Mouse (Mus musculus) MEL (cell line): ENCODE measurements around the gene Poln. TPM values are rescaled to one million over a fixed set of nuclear protein-coding genes. Genes with fewer than 3 reads are reported as not detected.

ENCODE experiments used
- DNase-seq: peaks from one replicate; pipeline ENCODE4 v3.0.0; 2011; ENCODE audit warnings: low read depth, low spot score
- H3K27ac ChIP-seq: 2 replicates; pipeline ENCODE4 v1.5.1; 2012; ENCODE audit warnings: low read depth, mild to moderate bottlenecking, control low read depth, low read length, moderate library complexity; ENCODE audit not compliant: control insufficient read depth
- H3K27me3 ChIP-seq, 2 experiments: fragments of 150-350 bp in 1 of 2; sonication (generic) in 1 of 2; 2 replicates each; pipeline ENCODE4 v1.6.1; 2012; ENCODE audit warnings: low read length in 2 of 2, mild to moderate bottlenecking in 2 of 2, improper control_type of control experiment in 1 of 2, moderate library complexity in 1 of 2; ENCODE audit not compliant: insufficient read depth in 2 of 2, control insufficient read depth in 1 of 2
- H3K36me3 ChIP-seq, 2 experiments: 2 replicates each; pipeline ENCODE4 v1.6.1; 2012 to 2014; ENCODE audit warnings: low read length in 2 of 2, improper control_type of control experiment in 1 of 2, inconsistent platforms in 1 of 2, mild to moderate bottlenecking in 1 of 2; ENCODE audit not compliant: insufficient read depth in 2 of 2, control insufficient read depth in 1 of 2
- H3K4me1 ChIP-seq, 2 experiments: fragments of 150-350 bp in 1 of 2; sonication (generic) in 1 of 2; 2 replicates each; pipeline ENCODE4 v1.6.1; 2012; ENCODE audit warnings: low read length in 2 of 2, improper control_type of control experiment in 1 of 2, mild to moderate bottlenecking in 1 of 2; ENCODE audit not compliant: insufficient read depth in 2 of 2, control insufficient read depth in 1 of 2
- H3K4me3 ChIP-seq, 2 experiments: fragments of 150-350 bp in 1 of 2; sonication (generic) in 1 of 2; 2 replicates each; pipeline ENCODE4 v1.5.1; 2012; ENCODE audit warnings: low read depth in 2 of 2, low read length in 2 of 2, mild to moderate bottlenecking in 2 of 2, moderate library complexity in 2 of 2, control low read depth in 1 of 2, improper control_type of control experiment in 1 of 2; ENCODE audit not compliant: control insufficient read depth in 1 of 2, insufficient read depth in 1 of 2
- H3K79me2 ChIP-seq: 2 replicates; pipeline ENCODE4 v1.6.1; 2012; ENCODE audit warnings: mild to moderate bottlenecking, low read length, moderate library complexity; ENCODE audit not compliant: control insufficient read depth, poor library complexity, insufficient read depth
- H3K9ac ChIP-seq: 2 replicates; pipeline ENCODE4 v1.6.1; 2012; ENCODE audit warnings: low read depth, mild to moderate bottlenecking, control low read depth, low read length, moderate library complexity; ENCODE audit not compliant: control insufficient read depth, poor library complexity, severe bottlenecking
- H3K9me3 ChIP-seq: fragments of 150-350 bp; sonication (generic); replicated peaks from 2 replicates; pipeline ENCODE4 v1.6.1; 2012; ENCODE audit warnings: mild to moderate bottlenecking, low read length, improper control_type of control experiment, moderate library complexity; ENCODE audit not compliant: insufficient read depth
- BHLHE40 ChIP-seq: IDR thresholded peaks from 2 replicates; pipeline ENCODE4 v1.6.1; 2012; ENCODE audit warnings: low read depth, mild to moderate bottlenecking, inconsistent platforms, low read length, improper control_type of control experiment, borderline replicate concordance
- CHD2 ChIP-seq: IDR thresholded peaks from 2 replicates; pipeline ENCODE4 v1.6.1; 2011; ENCODE audit warnings: low read length, improper control_type of control experiment
- ETS1 ChIP-seq: IDR thresholded peaks from 2 replicates; pipeline ENCODE4 v1.6.1; 2012; ENCODE audit warnings: low read depth, mild to moderate bottlenecking, inconsistent platforms, low read length, improper control_type of control experiment, moderate library complexity
- GABPA ChIP-seq: IDR thresholded peaks from 2 replicates; pipeline ENCODE4 v1.6.1; 2012; ENCODE audit warnings: low read depth, mild to moderate bottlenecking, inconsistent platforms, low read length, improper control_type of control experiment, moderate library complexity
- GATA1 ChIP-seq: IDR thresholded peaks from 2 replicates; pipeline ENCODE4 v1.6.1; 2011; ENCODE audit warnings: low read depth, low read length, improper control_type of control experiment
- JUND ChIP-seq: IDR thresholded peaks from 2 replicates; pipeline ENCODE4 v1.6.1; 2011; ENCODE audit warnings: low read depth, mild to moderate bottlenecking, improper control_type of control experiment, low read length
- KAT2A ChIP-seq: conservative IDR thresholded peaks from 2 replicates; pipeline ENCODE4 v1.6.1; 2012; ENCODE audit warnings: low read depth, low read length, improper control_type of control experiment, inconsistent platforms
- MAFK ChIP-seq: IDR thresholded peaks from 2 replicates; pipeline ENCODE4 v1.6.1; 2011; ENCODE audit warnings: low read depth, mild to moderate bottlenecking, low read length, improper control_type of control experiment, borderline replicate concordance
- MEF2A ChIP-seq: IDR thresholded peaks from 2 replicates; pipeline ENCODE4 v1.6.1; 2014; ENCODE audit warnings: low read depth, mild to moderate bottlenecking, inconsistent platforms, low read length, improper control_type of control experiment; ENCODE audit not compliant: poor library complexity, insufficient replicate concordance, severe bottlenecking; ENCODE audit errors: extremely low read depth
- MYC ChIP-seq: IDR thresholded peaks from 2 replicates; pipeline ENCODE4 v1.6.1; 2011; ENCODE audit warnings: low read depth, mild to moderate bottlenecking, low read length, improper control_type of control experiment, moderate library complexity
- NELFE ChIP-seq: IDR thresholded peaks from 2 replicates; pipeline ENCODE4 v1.6.1; 2011; ENCODE audit warnings: low read depth, low read length, improper control_type of control experiment
- POLR2A ChIP-seq, 2 experiments: IDR thresholded peaks; 2 replicates each; pipeline ENCODE4 v1.6.1; 2011 to 2012; ENCODE audit warnings: low read length in 2 of 2, mild to moderate bottlenecking in 2 of 2, control low read depth in 1 of 2, improper control_type of control experiment in 1 of 2, low read depth in 1 of 2, moderate library complexity in 1 of 2; ENCODE audit not compliant: control insufficient read depth in 1 of 2, insufficient read depth in 1 of 2, poor library complexity in 1 of 2
- POLR2AphosphoS2 ChIP-seq: IDR thresholded peaks from 2 replicates; pipeline ENCODE4 v1.6.1; 2011; ENCODE audit warnings: low read length, improper control_type of control experiment
- POLR2AphosphoS5 ChIP-seq: IDR thresholded peaks from 2 replicates; pipeline ENCODE4 v1.6.1; 2012; ENCODE audit warnings: low read depth, borderline replicate concordance, mild to moderate bottlenecking, inconsistent platforms, low read length, moderate library complexity, mixed read lengths
- RAD21 ChIP-seq: IDR thresholded peaks from 2 replicates; pipeline ENCODE4 v1.6.1; 2011; ENCODE audit warnings: mild to moderate bottlenecking, low read depth, low read length, improper control_type of control experiment
- RCOR1 ChIP-seq: IDR thresholded peaks from 2 replicates; pipeline ENCODE4 v1.6.1; 2012; ENCODE audit warnings: low read depth, mild to moderate bottlenecking, inconsistent platforms, low read length, improper control_type of control experiment
- SMC3 ChIP-seq: IDR thresholded peaks from 2 replicates; pipeline ENCODE4 v1.6.1; 2011; ENCODE audit warnings: low read depth, low read length, improper control_type of control experiment
- TBP ChIP-seq: IDR thresholded peaks from 2 replicates; pipeline ENCODE4 v1.8.0; 2011; ENCODE audit warnings: low read depth, low read length, improper control_type of control experiment
- UBTF ChIP-seq: IDR thresholded peaks from 2 replicates; pipeline ENCODE4 v1.6.1; 2012; ENCODE audit warnings: low read depth, mild to moderate bottlenecking, inconsistent platforms, low read length, improper control_type of control experiment, moderate library complexity, borderline replicate concordance; ENCODE audit not compliant: insufficient read depth
- ZKSCAN1 ChIP-seq: IDR thresholded peaks from 2 replicates; pipeline ENCODE4 v1.6.1; 2012; ENCODE audit warnings: low read depth, mild to moderate bottlenecking, inconsistent platforms, low read length, improper control_type of control experiment, moderate library complexity
- polyA plus RNA-seq, 2 experiments: library from polyadenylated mRNA; stranded (reverse) in 1 of 2; unstranded in 1 of 2; fragments of >175 nt in 1 of 2; fragments of >200 nt in 1 of 2; gene quantifications; 2 replicates each; pipeline versions ENCODE4 v1.2.1 to v1.2.4; 2012; ENCODE audit warnings: low replicate concordance in 2 of 2, low read depth in 1 of 2; ENCODE audit not compliant: insufficient read length in 2 of 2, insufficient read depth in 1 of 2, missing spikeins in 1 of 2
- total RNA-seq: library from RNA; depleted of rRNA; stranded (reverse); fragments of 300-350 nt; gene quantifications from 2 replicates; pipeline ENCODE4 v1.2.3, GENCODE M21; 2012

The Poln gene
- total and polyA plus RNA-seq, 3 experiments: 0.50 to 1.0 TPM; not detected in 1

DNA sequence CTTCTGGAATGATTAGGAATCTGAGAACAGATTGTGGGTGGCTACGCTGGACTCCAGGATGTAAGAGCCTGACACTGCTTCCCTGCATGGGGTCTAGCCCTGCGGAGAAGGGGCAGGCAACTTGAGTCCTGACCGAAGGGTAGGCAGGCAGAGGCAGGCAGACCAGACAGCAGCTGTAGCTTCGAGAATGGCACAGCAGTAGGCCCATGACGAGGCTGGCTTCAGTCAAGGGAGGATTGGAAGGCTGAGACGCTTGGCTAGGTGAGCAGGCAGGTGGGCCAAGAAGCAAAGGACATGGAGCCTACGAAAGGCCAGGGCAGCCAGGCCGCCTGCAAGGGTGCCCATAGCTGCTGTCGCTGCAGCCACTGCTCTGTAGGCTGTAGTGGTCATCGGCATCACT lies 7.4 kb upstream of the Poln start:
- DNase-seq: no peak
- Histone ChIP-seq H3K9ac (no peak overlapping the region), H3K27me3 (no peaks in the 10 kb centered on the region), H3K9me3 (no peaks in the 10 kb centered on the region), H3K36me3 (no peaks in the 10 kb centered on the region; a peak in 1 of 4 replicates), H3K4me3 (no peak overlapping the region), H3K79me2 (no peaks in the 10 kb centered on the region), H3K27ac (no peak overlapping the region), H3K4me1 (0 out of 4 replicates have a peak, but pooled peaks cover 0 to 2% of the 10 kb centered on the region in 2 experiments)
- no peak for TF ChIP-seq JUND
- TF ChIP-seq CHD2: no peak
- TF ChIP-seq RCOR1: no peak
- no peak for TF ChIP-seq GABPA
- TF ChIP-seq TBP: no peak
- TF ChIP-seq UBTF: no peak
- no peak for TF ChIP-seq SMC3

GRCm38 (mm10) chr5:34175403-34175694 lies 6.1 kb upstream of the Poln start:
- Histone ChIP-seq H3K9ac (no peak overlapping the region), H3K4me3 (no peak overlapping the region), H3K9me3 (no peaks in the 10 kb centered on the region), H3K27me3 (no peaks in the 10 kb centered on the region), H3K4me1 (no peaks in the 10 kb centered on the region), H3K79me2 (no peaks in the 10 kb centered on the region), H3K27ac (no peak overlapping the region), H3K36me3 (no peaks in the 10 kb centered on the region; a peak in 1 of 4 replicates)
- no peak for DNase-seq
- TF ChIP-seq MAFK (no peak), RAD21 (no peak), GATA1 (no peak), POLR2AphosphoS2 (no peak), GABPA (no peak), KAT2A (no peak), ZKSCAN1 (no peak), POLR2AphosphoS5 (no peak), ETS1 (no peak), BHLHE40 (no peak), POLR2A (IDR thresholded peaks at IDR 0.05; ENCODE audit: control insufficient read depth in 1 of 2, insufficient read depth in 1 of 2, low read depth in 1 of 2, low read length in 2 of 2, poor library complexity in 1 of 2) (no peak), MEF2A (no peak), NELFE (no peak), MYC (no peak), SMC3 (no peak)
